Mouse (Mus musculus): ENCODE measurements around the gene Eif5a. TPM values are rescaled to one million over a fixed set of nuclear protein-coding genes. Genes with fewer than 3 reads are reported as not detected.
"Not testable (repeated sequence)": the region's sequence is repeated elsewhere in the genome, so short reads cannot be mapped to it uniquely, and the experiment has no call there.

Gene Eif5a
- polyA plus RNA-seq, 1 experiment from 2014 or later: 914 TPM

DNA sequence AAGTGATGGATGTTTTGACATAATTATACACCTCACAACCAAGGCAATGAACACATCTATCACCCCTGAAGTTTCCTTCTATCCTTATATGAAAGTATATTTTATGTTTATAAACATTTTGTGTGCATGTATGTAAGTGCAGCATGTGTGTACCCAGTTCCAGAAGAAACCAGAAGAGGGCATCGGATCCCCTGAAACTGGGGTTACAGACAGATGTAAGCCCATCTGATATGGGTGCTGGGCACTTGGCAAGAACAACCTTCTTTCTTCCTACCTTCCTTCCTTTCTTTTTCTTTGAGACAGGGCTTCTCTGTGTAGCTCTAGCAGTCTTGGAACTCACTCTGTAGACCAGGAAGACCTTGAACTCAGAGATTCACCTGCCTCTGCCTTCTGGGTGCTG lies 34.5 kb upstream of the Eif5a start:
- Histone ChIP-seq H3K9me3 (ENCODE audit: low read length) (no peaks in the 10 kb centered on the region), H3K4me2 (ENCODE audit: low read depth, low read length) (no peak overlapping the region), H3K27me3 (ENCODE audit: insufficient read depth, low read length) (peaks cover 10% of the 10 kb centered on the region; the same call in 1 of the 2 replicates), H3K4me3 (ENCODE audit: low read depth, low read length) (no peak overlapping the region), H3K4me1 (ENCODE audit: insufficient read depth) (0 out of 2 replicates have a peak, but pooled peaks cover 3% of the 10 kb centered on the region), H3K36me3 (replicated peaks; ENCODE audit: insufficient read depth, low read length) (no peaks in the 10 kb centered on the region), H3K9ac (replicated peaks) (no peak overlapping the region), H3K27ac (ENCODE audit: low read depth) (no peak overlapping the region)
- DNase-seq (no peak), ATAC-seq (no peak)
- WGBS (ENCODE audit: insufficient replicate concordance): 75% methylated on average over 1 of the region's 1 CpGs
- TF ChIP-seq EP300 (IDR thresholded peaks at IDR 0.05; ENCODE audit: low read depth) (no peak), CTCF (IDR thresholded peaks at IDR 0.05; ENCODE audit: low read depth) (peak; percentile 37; the same call in 1 of the 2 replicates)

GRCm38 (mm10) chr11:69955618-69956017 lies 33.9 kb upstream of the Eif5a start:
- H3K9me3 ChIP-seq (ENCODE audit: low read length); DNase-seq; H3K4me1 ChIP-seq (ENCODE audit: insufficient read depth); ATAC-seq; H3K4me2 ChIP-seq (ENCODE audit: low read depth, low read length); H3K36me3 ChIP-seq (replicated peaks; ENCODE audit: insufficient read depth, low read length); H3K27ac ChIP-seq (ENCODE audit: low read depth); H3K9ac ChIP-seq (replicated peaks); H3K4me3 ChIP-seq (ENCODE audit: low read depth, low read length): not testable (repeated sequence)
- WGBS (ENCODE audit: insufficient replicate concordance): 66% methylated on average over 4 of the region's 4 CpGs
- H3K27me3 ChIP-seq (ENCODE audit: insufficient read depth, low read length): peaks cover 12% of the 10 kb centered on the region; the same call in 1 of the 2 replicates

- ATAC-seq (no peak), DNase-seq (no peak)
- Histone ChIP-seq H3K4me3 (ENCODE audit: low read depth, low read length) (no peak overlapping the region), H3K27ac (ENCODE audit: low read depth) (no peak overlapping the region), H3K27me3 (ENCODE audit: insufficient read depth, low read length) (peaks cover 15% of the 10 kb centered on the region), H3K9me3 (ENCODE audit: low read length) (no peaks in the 10 kb centered on the region), H3K4me2 (ENCODE audit: low read depth, low read length) (no peak overlapping the region), H3K9ac (replicated peaks) (no peak overlapping the region), H3K36me3 (replicated peaks; ENCODE audit: insufficient read depth, low read length) (no peaks in the 10 kb centered on the region), H3K4me1 (ENCODE audit: insufficient read depth) (peaks cover 7% of the 10 kb centered on the region)
- 38% methylated on average over 11 of the region's 11 CpGs for WGBS (ENCODE audit: insufficient replicate concordance)
- no peak for TF ChIP-seq CTCF (IDR thresholded peaks at IDR 0.05; ENCODE audit: low read depth)
- TF ChIP-seq EP300 (IDR thresholded peaks at IDR 0.05; ENCODE audit: low read depth): no peak
These were observed 31.6 kb upstream of the Eif5a start for GRCm38 (mm10) chr11:69953267-69953915.

- no peak for ATAC-seq
- TF ChIP-seq EP300 (IDR thresholded peaks at IDR 0.05; ENCODE audit: low read depth): no peak
- peak; percentile 51 for TF ChIP-seq CTCF (IDR thresholded peaks at IDR 0.05; ENCODE audit: low read depth)
- WGBS (ENCODE audit: insufficient replicate concordance): 35% methylated on average over 1 of the region's 1 CpGs
These were observed 30.5 kb upstream of the Eif5a start for GRCm38 (mm10) chr11:69952274-69952673.

DNA sequence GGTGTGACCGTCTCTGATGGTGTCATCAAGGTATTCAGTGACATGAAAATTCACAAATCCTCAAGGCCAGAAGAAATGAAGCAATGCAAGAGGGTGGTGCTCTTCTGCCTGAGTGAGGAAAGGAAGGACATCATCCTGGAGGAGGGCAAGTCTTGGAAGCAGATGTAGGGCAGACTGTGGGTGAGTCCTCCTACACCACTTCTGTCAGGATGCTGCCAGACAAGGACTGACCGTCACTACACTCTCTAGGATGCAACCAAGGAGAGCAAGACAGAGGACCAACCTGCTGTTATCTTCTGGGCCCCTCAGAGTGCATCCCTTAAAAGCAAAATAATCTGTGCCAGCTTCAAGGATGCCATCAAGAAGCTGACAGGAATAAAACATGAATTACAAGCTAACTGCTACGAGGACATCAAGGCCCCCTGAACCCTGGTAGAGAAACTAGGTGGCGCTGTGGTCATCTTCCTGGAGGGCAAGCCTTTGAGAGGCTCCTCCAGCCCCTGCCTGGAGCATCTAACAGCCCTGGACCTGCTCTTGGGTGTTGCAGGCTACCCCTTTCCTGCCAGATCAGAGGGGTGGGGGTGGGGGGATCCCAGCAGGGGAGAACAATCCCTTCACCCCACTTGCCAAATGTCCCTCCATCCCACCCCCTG lies 29.2 kb upstream of the Eif5a start:
- no peaks in the 10 kb centered on the region for H3K9me3 ChIP-seq (ENCODE audit: low read length)
- ATAC-seq (no peak), DNase-seq (no peak)
- WGBS (ENCODE audit: insufficient replicate concordance): 46% methylated on average over 4 of the region's 4 CpGs
- peaks cover 26% of the 10 kb centered on the region; the same call in 1 of the 2 replicates for H3K27me3 ChIP-seq (ENCODE audit: insufficient read depth, low read length)
- H3K4me3 ChIP-seq (ENCODE audit: low read depth, low read length): no peak overlapping the region
- H3K4me2 ChIP-seq (ENCODE audit: low read depth, low read length): no peak overlapping the region
- no peak overlapping the region for H3K9ac ChIP-seq (replicated peaks)
- H3K4me1 ChIP-seq (ENCODE audit: insufficient read depth): peaks cover 18% of the 10 kb centered on the region
- TF ChIP-seq EP300 (IDR thresholded peaks at IDR 0.05; ENCODE audit: low read depth) (no peak), CTCF (IDR thresholded peaks at IDR 0.05; ENCODE audit: low read depth) (peak; percentile 56)
- no peak overlapping the region for H3K27ac ChIP-seq (ENCODE audit: low read depth)
- H3K36me3 ChIP-seq (replicated peaks; ENCODE audit: insufficient read depth, low read length): no peaks in the 10 kb centered on the region

More at GRCm38 (mm10) chr11:69952274-69952673, 30.5 kb upstream of the Eif5a start:
- Histone ChIP-seq H3K4me3 (ENCODE audit: low read depth, low read length) (no peak overlapping the region), H3K27me3 (ENCODE audit: insufficient read depth, low read length) (peaks cover 22% of the 10 kb centered on the region; the same call in 1 of the 2 replicates), H3K9me3 (ENCODE audit: low read length) (no peaks in the 10 kb centered on the region), H3K9ac (replicated peaks) (no peak overlapping the region), H3K36me3 (replicated peaks; ENCODE audit: insufficient read depth, low read length) (no peaks in the 10 kb centered on the region), H3K4me2 (ENCODE audit: low read depth, low read length) (no peak overlapping the region), H3K4me1 (ENCODE audit: insufficient read depth) (peaks cover 15% of the 10 kb centered on the region), H3K27ac (ENCODE audit: low read depth) (no peak overlapping the region)
- DNase-seq: no peak

- peak overlapping the region; percentile 73 for H3K4me3 ChIP-seq (ENCODE audit: low read depth, low read length)
- WGBS (ENCODE audit: insufficient replicate concordance): 1% methylated on average over 14 of the region's 14 CpGs
- H3K9ac ChIP-seq (replicated peaks): peak overlapping the region; percentile 78
- H3K27ac ChIP-seq (ENCODE audit: low read depth): peak overlapping the region; percentile 68
- H3K4me2 ChIP-seq (ENCODE audit: low read depth, low read length): peak overlapping the region; percentile 93
- H3K9me3 ChIP-seq (ENCODE audit: low read length): no peaks in the 10 kb centered on the region
- DNase-seq: peak; percentile 92
- H3K27me3 ChIP-seq (ENCODE audit: insufficient read depth, low read length): peaks cover 29% of the 10 kb centered on the region; the same call in 1 of the 2 replicates
- H3K4me1 ChIP-seq (ENCODE audit: insufficient read depth): peaks cover 23% of the 10 kb centered on the region
- peak; percentile 98 for TF ChIP-seq CTCF (IDR thresholded peaks at IDR 0.05; ENCODE audit: low read depth)
- TF ChIP-seq EP300 (IDR thresholded peaks at IDR 0.05; ENCODE audit: low read depth): no peak
- H3K36me3 ChIP-seq (replicated peaks; ENCODE audit: insufficient read depth, low read length): peaks cover 9% of the 10 kb centered on the region
- peak; percentile 59 for ATAC-seq
These were observed 27.0 kb upstream of the Eif5a start for GRCm38 (mm10) chr11:69948763-69949150.
